Mouse (Mus musculus) hindbrain, embryonic 16.5 days (tissue): ENCODE measurements around the gene Ppp1r3e. TPM values are rescaled to one million over a fixed set of nuclear protein-coding genes. Genes with fewer than 3 reads are reported as not detected.
A peak's percentile ranks its signal among the peaks of the same experiment; 100 is the strongest.

Experiments
- ATAC-seq: fragments of 200-750 bp; cut with Nextera tagmentation; 2 replicates; pipeline ENCODE4 v1.8.0; 2017; ENCODE audit warnings: moderate TSS enrichment, moderate library complexity
- H3K27ac ChIP-seq: fragments of 300-500 bp; sonication (generic); 2 replicates; pipeline ENCODE4 v1.5.1; 2014; ENCODE audit warnings: low read depth, mild to moderate bottlenecking, control low read depth, low read length, moderate library complexity
- H3K27me3 ChIP-seq: fragments of 300-500 bp; sonication (generic); replicated peaks from 2 replicates; pipeline ENCODE4 v1.6.1; 2014; ENCODE audit warnings: low read length; ENCODE audit not compliant: control insufficient read depth, insufficient read depth
- H3K36me3 ChIP-seq: fragments of 300-500 bp; sonication (generic); 2 replicates; pipeline ENCODE4 v1.6.1; 2014; ENCODE audit warnings: mild to moderate bottlenecking, low read length, moderate library complexity, mixed read lengths; ENCODE audit not compliant: control insufficient read depth, insufficient read depth
- H3K4me1 ChIP-seq: fragments of 300-500 bp; sonication (generic); 2 replicates; pipeline ENCODE4 v1.6.1; 2014; ENCODE audit warnings: low read depth, low read length; ENCODE audit not compliant: control insufficient read depth, insufficient read depth
- H3K4me2 ChIP-seq: fragments of 300-500 bp; sonication (generic); 2 replicates; pipeline ENCODE4 v1.6.1; 2014; ENCODE audit warnings: mild to moderate bottlenecking, low read length, control low read depth, moderate library complexity
- H3K4me3 ChIP-seq: fragments of 300-500 bp; sonication (generic); 2 replicates; pipeline ENCODE4 v1.5.1; 2014; ENCODE audit warnings: mild to moderate bottlenecking, low read length, control low read depth, moderate library complexity
- H3K9ac ChIP-seq: fragments of 300-500 bp; sonication (generic); 2 replicates; pipeline ENCODE4 v1.6.1; 2014; ENCODE audit warnings: low read depth, mild to moderate bottlenecking, control low read depth, low read length, moderate library complexity
- H3K9me3 ChIP-seq: fragments of 300-500 bp; sonication (generic); 2 replicates; pipeline ENCODE4 v1.6.1; 2014; ENCODE audit warnings: mild to moderate bottlenecking, low read length, moderate library complexity; ENCODE audit not compliant: control insufficient read depth
- WGBS: fragments of 180-500 bp; shearing (Covaris S2); extraction: QIAGEN DNeasy Blood & Tissue Kit; methylation state at CpG from one replicate; pipeline ENCODE4 v1.1.7; 2014; 5-methylcytosine and 5-hydroxymethylcytosine counted together
- polyA plus RNA-seq: library from polyadenylated mRNA; unstranded; fragments of >200 nt; fragmentation: Nextera tagmentation; extraction: Ambion mirVana; gene quantifications from 2 replicates; pipeline ENCODE4 v1.2.1, GENCODE M21; 2015

Gene Ppp1r3e
- polyA plus RNA-seq, 1 experiment from 2014 or later: 5.3 TPM

DNA sequence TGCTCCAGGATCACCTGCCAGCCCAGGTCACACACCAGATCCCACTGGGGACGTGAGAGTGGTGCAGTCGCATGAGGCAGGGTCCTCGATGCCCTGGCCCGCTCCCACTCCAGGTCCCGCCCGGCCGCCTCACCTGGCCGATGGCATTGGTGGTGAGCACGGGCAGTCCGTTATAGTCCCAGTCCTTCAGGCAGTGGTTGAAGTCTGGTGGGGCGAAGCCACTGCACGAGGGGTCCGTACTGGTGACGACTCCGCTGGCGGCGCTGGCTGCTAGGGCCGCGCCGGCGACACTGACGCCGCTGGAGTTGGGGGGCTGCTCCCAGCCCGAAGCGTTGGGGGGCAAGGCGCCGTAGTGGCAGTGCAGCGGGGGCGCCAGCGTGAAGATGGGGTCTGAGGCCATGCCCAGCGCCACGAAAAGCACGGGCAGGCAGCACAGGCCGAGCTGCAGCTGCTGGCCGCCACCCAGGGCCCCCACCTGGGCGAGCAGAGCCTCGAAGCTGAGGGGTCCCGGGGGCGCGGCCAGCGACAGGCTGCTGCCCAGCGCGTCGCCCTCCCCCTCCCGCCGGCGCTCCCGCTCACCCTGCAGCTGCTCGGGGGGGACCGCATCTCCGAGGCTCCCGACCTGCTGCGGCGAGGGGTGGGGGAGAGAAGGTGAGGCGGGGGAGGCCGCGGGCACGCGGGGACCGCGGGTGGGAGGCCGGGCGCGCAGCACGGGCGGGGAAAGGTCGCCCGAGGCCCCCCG, 34.9 kb upstream of the Ppp1r3e start:
- Histone ChIP-seq H3K4me1 (peaks cover 25% of the 10 kb centered on the region), H3K36me3 (peaks cover 33% of the 10 kb centered on the region), H3K27ac (peak overlapping the region; percentile 95), H3K9me3 (no peaks in the 10 kb centered on the region), H3K4me3 (peak overlapping the region; percentile 94), H3K27me3 (no peaks in the 10 kb centered on the region), H3K9ac (peak overlapping the region; percentile 99), H3K4me2 (peak overlapping the region; percentile 88)
- WGBS: 4% methylated on average over 58 of the region's 69 CpGs
- peak; percentile 60 for ATAC-seq

DNA sequence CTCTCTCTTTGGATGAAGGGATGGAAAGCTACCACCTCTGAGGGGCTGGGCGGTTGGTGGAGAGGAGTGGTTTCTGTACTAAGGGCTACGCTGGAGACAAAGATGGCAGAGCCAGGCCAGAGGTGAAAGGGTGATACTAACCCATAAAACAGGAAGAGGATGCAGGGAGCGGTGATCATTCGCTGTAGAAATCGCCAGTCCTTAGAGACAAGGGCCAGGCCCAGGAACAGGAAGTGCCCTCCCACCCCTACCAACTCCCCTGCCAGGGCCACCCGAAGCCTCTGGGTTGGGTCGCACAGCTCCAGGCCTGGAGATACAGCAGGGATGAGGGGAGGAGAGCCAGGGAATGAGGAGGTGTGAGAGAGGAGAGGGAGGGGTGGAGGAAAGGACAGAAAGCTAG, 31.3 kb upstream of the Ppp1r3e start:
- H3K4me3 ChIP-seq: no peak overlapping the region
- H3K36me3 ChIP-seq: peaks cover 41% of the 10 kb centered on the region
- H3K27me3 ChIP-seq: no peaks in the 10 kb centered on the region
- no peak overlapping the region for H3K4me2 ChIP-seq
- 92% methylated on average over 7 of the region's 7 CpGs for WGBS
- H3K9ac ChIP-seq: no peak overlapping the region
- H3K27ac ChIP-seq: no peak overlapping the region
- H3K4me1 ChIP-seq: peaks cover 25% of the 10 kb centered on the region
- ATAC-seq: no peak
- no peaks in the 10 kb centered on the region for H3K9me3 ChIP-seq

DNA sequence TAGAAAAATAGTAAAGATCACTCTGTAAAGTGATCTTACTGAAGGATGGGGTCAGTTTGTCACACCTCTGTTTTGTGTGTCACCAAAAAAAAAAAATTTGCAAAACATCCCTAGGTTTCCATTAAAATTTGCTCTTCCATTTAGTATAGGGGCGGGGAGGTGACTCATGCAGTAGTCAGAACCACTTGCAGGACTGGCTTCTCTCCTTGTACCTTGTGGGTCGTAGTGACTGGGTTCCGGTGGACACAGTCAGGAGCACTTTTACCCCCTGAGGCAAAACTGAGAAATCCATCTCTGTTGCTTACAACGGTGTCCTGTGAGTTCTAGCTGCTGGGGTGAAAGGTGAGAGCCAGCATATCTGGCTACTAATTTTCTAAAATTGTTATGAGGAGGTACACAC, 26.3 kb upstream of the Ppp1r3e start:
- Histone ChIP-seq H3K27me3 (no peaks in the 10 kb centered on the region), H3K9me3 (no peaks in the 10 kb centered on the region), H3K4me3 (no peak overlapping the region), H3K27ac (no peak overlapping the region), H3K36me3 (peaks cover 31% of the 10 kb centered on the region), H3K9ac (no peak overlapping the region), H3K4me2 (no peak overlapping the region), H3K4me1 (no peaks in the 10 kb centered on the region; the same call in 1 of the 2 replicates)
- no peak for ATAC-seq
- WGBS: 93% methylated on average over 4 of the region's 4 CpGs

DNA sequence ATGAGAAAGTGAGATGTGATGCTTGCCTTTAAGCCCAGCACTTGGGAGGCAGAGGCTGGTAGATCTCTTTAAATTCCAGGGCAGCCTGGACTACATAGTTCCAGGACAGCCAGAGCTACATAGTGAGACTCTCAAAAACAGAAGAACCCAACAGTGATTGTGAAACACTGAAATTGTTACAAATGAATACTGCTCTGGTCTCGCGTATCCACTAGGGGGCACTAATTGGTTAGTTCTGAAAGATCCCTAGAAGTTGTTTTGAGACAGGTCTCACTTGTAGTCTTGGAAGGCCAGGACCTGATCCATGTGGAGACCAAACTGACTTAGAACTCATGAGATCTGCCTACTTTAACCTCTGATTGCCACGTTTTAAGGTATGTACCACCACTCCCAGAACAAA, 23.0 kb upstream of the Ppp1r3e start:
- Histone ChIP-seq H3K36me3 (peaks cover 22% of the 10 kb centered on the region), H3K27ac (no peak overlapping the region), H3K4me1 (peaks cover 8% of the 10 kb centered on the region), H3K4me3 (no peak overlapping the region), H3K9ac (no peak overlapping the region), H3K27me3 (no peaks in the 10 kb centered on the region), H3K9me3 (no peaks in the 10 kb centered on the region), H3K4me2 (no peak overlapping the region)
- WGBS: 0% methylated on average over 3 of the region's 3 CpGs
- peak; percentile 67 for ATAC-seq

DNA sequence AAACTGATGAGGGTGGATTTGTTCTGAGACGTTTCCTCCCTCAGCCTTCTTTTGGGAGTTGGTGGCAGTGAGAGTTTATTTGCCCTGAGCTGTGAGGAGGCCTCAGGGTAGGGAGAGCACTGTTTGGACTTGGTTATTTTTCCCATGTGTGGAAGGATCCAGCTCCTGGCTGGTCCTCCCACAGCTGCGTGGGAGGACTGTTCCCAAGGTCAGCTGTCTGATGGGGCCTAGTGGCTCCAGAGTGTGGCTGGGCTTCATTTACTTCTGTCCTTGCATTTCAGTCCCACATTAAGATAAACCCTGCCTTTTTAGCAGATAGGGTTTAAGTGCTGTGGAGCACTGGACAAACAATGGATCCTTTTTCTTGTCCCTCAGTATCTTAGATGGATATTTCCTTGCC, 20.1 kb upstream of the Ppp1r3e start:
- Histone ChIP-seq H3K4me3 (no peak overlapping the region), H3K9me3 (no peaks in the 10 kb centered on the region), H3K36me3 (peaks cover 19% of the 10 kb centered on the region), H3K27me3 (no peaks in the 10 kb centered on the region), H3K4me2 (no peak overlapping the region), H3K27ac (no peak overlapping the region), H3K9ac (no peak overlapping the region), H3K4me1 (peaks cover 11% of the 10 kb centered on the region)
- no peak for ATAC-seq
- 72% methylated on average over 2 of the region's 2 CpGs for WGBS

DNA sequence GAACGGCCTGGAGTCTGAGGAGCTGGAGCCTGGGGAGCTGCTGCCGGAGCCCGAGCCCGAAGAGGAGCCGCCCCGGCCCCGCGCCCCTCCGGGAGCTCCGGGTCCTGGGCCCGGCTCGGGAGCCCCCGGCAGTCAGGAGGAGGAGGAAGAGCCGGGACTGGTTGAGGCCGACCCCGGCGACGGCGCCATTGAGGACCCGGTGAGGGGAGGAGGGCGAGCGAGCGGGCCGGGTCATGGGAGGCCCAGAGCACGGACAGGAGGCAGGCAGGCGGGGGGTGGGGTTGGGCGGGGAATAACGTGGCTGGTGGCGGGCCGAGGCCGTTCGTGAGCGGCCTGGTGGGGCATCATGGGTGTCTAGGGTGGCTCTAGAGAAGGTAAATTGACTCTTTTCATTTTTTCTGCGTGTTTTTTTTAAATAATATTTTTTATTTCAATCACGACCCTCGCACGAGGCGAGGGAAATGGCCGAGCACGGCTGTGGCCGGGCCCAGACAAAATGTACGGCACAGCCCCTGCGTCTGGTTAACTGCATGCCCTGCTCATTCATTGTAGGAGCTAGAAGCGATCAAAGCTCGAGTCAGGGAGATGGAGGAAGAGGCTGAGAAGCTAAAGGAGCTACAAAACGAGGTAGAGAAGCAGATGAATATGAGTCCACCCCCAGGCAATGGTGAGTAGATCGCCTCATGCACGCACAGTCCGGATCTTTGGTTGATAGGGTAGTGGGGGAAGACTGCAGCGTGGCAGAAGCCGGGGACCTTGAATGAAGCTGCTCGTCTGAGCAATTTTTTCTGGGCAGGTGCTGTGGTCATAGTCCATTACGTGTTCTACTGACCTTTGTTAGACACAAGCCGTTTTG, 17.2 kb upstream of the Ppp1r3e start:
- Histone ChIP-seq H3K27ac (peak overlapping the region; percentile 99), H3K27me3 (no peaks in the 10 kb centered on the region), H3K9me3 (no peaks in the 10 kb centered on the region), H3K9ac (peak overlapping the region; percentile 100), H3K36me3 (peaks cover 19% of the 10 kb centered on the region), H3K4me2 (peak overlapping the region; percentile 79), H3K4me1 (peaks cover 11% of the 10 kb centered on the region), H3K4me3 (peak overlapping the region; percentile 93)
- ATAC-seq: peak; percentile 26
- WGBS: under 1% methylated on average over 40 of the region's 54 CpGs

DNA sequence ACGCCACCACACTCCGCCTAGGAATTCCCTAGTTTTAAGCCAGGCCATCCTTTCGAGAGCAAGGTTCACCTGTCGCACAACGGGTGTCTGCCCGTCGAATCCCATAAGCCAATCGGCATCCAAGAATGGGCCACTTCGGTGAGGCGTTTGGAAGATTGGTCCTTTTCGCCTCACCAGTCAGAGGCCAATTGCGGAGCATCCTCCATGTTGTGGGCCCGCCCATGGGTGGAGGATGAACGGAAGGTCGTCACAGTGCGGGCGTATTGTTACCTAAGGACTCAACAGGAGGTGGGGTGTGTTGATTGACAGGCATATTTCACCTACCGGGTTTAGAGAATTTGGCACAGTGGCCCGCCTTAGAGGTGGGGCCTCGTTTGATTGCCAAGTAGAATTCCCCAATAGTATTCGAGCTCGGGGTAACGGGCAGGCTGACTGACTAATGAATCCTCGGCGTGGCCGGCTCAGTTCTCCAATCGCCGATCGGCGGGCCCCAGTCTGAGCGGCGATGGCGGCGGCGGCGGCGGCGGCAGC, 16.4 kb upstream of the Ppp1r3e start:
- ATAC-seq: peak; percentile 99
- Histone ChIP-seq H3K4me3 (peak overlapping the region; percentile 93), H3K27ac (peak overlapping the region; percentile 99), H3K27me3 (no peaks in the 10 kb centered on the region), H3K4me1 (peaks cover 11% of the 10 kb centered on the region), H3K4me2 (peak overlapping the region; percentile 59), H3K9me3 (no peaks in the 10 kb centered on the region), H3K9ac (peak overlapping the region; percentile 100), H3K36me3 (peaks cover 15% of the 10 kb centered on the region)
- 1% methylated on average over 38 of the region's 38 CpGs for WGBS

DNA sequence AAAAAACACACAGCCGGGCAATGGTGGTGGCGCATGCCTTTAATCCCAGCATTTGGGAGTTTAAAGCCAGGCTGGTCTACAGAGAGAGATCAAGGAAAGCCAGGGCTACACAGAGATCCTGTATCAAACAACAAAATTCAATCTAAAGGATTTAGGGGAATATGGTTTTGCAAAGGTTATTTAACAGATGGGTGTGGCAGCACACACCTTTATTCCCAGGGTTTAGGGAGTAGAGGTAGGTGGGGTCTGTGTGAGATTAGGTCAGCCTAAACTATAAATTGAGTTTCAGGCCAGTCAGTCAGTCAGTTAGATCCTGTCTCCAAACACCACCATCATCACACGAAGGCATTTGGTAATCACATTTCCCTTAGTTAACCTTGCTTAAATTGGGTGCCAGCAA, 14.8 kb upstream of the Ppp1r3e start, which contains the start of gene Pabpn1:
Gene Pabpn1, plus strand, starts transcription at position 301 of the 400 bp plus-strand sequence.
- no peaks in the 10 kb centered on the region for H3K9me3 ChIP-seq
- H3K27me3 ChIP-seq: no peaks in the 10 kb centered on the region
- H3K27ac ChIP-seq: peak within 1 kb of the TSS; percentile 90
- WGBS: 97% methylated on average over 3 of the region's 3 CpGs
- H3K9ac ChIP-seq: peak within 1 kb of the TSS; percentile 59; the same call in 1 of the 2 replicates
- peaks cover 10% of the 10 kb centered on the region for H3K36me3 ChIP-seq
- H3K4me1 ChIP-seq: peaks cover 11% of the 10 kb centered on the region
- H3K4me3 ChIP-seq: peak within 1 kb of the TSS; percentile 51
- H3K4me2 ChIP-seq: peak within 1 kb of the TSS; percentile 59
- no peak for ATAC-seq

DNA sequence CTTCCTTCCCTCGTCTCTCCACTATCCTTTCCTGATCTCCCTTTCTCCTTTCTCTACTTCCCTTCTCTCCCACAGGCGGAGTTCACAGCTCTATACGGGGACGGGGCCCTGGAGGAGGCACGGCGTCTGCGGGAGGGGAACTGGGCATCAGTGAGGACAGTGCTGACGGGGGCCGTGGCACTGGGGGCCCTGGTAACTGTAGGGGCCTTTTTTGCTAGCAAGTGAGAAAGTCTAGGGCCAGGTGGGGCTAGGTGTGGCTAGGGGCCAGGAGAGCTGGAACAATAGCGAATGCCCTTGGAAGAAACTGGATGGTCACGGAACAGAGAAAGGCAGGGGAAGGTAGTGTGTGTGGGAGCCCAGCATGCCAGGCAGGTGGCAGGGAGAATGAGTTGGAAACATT, 8.0 kb upstream of the Ppp1r3e start:
- WGBS: 88% methylated on average over 11 of the region's 11 CpGs
- no peaks in the 10 kb centered on the region for H3K9me3 ChIP-seq
- ATAC-seq: no peak
- no peak overlapping the region for H3K27ac ChIP-seq
- no peaks in the 10 kb centered on the region for H3K36me3 ChIP-seq
- H3K4me2 ChIP-seq: no peak overlapping the region
- H3K27me3 ChIP-seq: no peaks in the 10 kb centered on the region
- H3K4me1 ChIP-seq: peaks cover 21% of the 10 kb centered on the region
- no peak overlapping the region for H3K4me3 ChIP-seq
- H3K9ac ChIP-seq: no peak overlapping the region
